Comparison of ENCODE assay signal across 12 mouse cellular contexts in the genomic region with DNA sequence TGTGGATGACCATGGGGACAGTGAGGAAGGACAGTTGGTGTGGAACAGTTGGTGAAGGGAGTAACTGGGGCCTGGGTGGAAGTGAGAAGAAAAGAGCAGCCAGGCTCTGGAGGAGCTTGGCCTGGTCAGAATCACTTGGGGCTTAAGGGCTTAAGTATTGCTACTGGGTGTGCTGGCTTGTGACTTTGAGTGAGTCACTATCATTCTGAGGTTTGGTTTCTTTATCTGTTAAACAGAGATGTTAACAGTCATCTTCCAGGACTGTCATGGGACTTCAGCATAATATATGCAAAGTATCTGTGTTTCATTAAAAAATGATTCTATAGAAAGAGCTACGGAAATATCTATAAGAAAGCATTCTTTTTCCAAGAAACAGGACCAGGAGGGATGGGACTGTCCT. TPM values are rescaled to one million over a fixed set of nuclear protein-coding genes. Genes with fewer than 3 reads are reported as not detected.
A peak's percentile ranks its signal among the peaks of the same experiment; 100 is the strongest.
DNase-seq lines count a peak whose midpoint lies in the region; ATAC-seq lines count a peak whose summit lies in the region.
"Had no signal": no experiment of that assay in that cellular context is flagged by ENCODE, and none has a peak within 500 bp of the region (broad histone marks: within the 10 kb centered on the region; RNA-seq: fewer than 3 reads in every experiment).

No protein-coding gene starts in this region.

- no peaks in the 10 kb centered on the region for H3K36me3 ChIP-seq in heart, embryonic 11.5 days (ENCODE audit: control insufficient read depth, insufficient read depth, low read length)
- H3K36me3 ChIP-seq in kidney, embryonic 16.5 days (ENCODE audit: insufficient read depth, low read length), result no peaks in the 10 kb centered on the region
- H3K36me3 ChIP-seq: forebrain, embryonic 10.5 days; hindbrain, embryonic 10.5 days; midbrain, embryonic 10.5 days had no signal

- no peak overlapping the region for H3K4me3 ChIP-seq in heart, embryonic 11.5 days (ENCODE audit: low read depth, low read length)
- H3K4me3 ChIP-seq in kidney, embryonic 16.5 days (ENCODE audit: low read length), result no peak overlapping the region
- H3K4me3 ChIP-seq: forebrain, embryonic 10.5 days; hindbrain, embryonic 10.5 days; midbrain, embryonic 10.5 days had no signal

- peaks cover 13% of the 10 kb centered on the region for H3K4me1 ChIP-seq in heart, embryonic 11.5 days (ENCODE audit: control insufficient read depth, insufficient read depth, low read length)
- peaks cover 11% of the 10 kb centered on the region for H3K4me1 ChIP-seq in kidney, embryonic 16.5 days (ENCODE audit: insufficient read depth, low read length)

- WGBS in heart, embryonic 11.5 days (ENCODE audit: insufficient replicate concordance), result 73% methylated on average over 1 of the region's 1 CpGs
- WGBS in kidney, embryonic 16.5 days, result 88% methylated on average over 1 of the region's 1 CpGs

- no peak for DNase-seq in heart, adult 9 months (ENCODE audit: low spot score in 2 of 2)
- no peak for DNase-seq in kidney, postnatal 4 days
- peak; percentile 87 for DNase-seq in 416B (ENCODE audit: low read depth)
- DNase-seq in left cerebral cortex, adult 9 months (ENCODE audit: low spot score in 2 of 2), result no peak
- DNase-seq in right cerebral cortex, postnatal 14 days, result no peak
- DNase-seq: cerebellum, adult 9-11 months had no signal

- 0 out of 2 replicates have a peak, but pooled peaks cover 4% of the 10 kb centered on the region for H3K27me3 ChIP-seq in heart, embryonic 11.5 days (ENCODE audit: control insufficient read depth, insufficient read depth, low read length)
- no peaks in the 10 kb centered on the region for H3K27me3 ChIP-seq in kidney, embryonic 16.5 days (ENCODE audit: insufficient read depth, low read length)

- H3K4me2 ChIP-seq in heart, embryonic 11.5 days, result no peak overlapping the region
- no peak overlapping the region for H3K4me2 ChIP-seq in kidney, embryonic 16.5 days (replicated peaks; ENCODE audit: low read depth, low read length)

- H3K9ac ChIP-seq in heart, embryonic 11.5 days (ENCODE audit: low read depth, low read length), result no peak overlapping the region
- no peak overlapping the region for H3K9ac ChIP-seq in kidney, embryonic 16.5 days (replicated peaks; ENCODE audit: low read length)

- no peak for ATAC-seq in heart, embryonic 11.5 days (replicated peaks; ENCODE audit: insufficient number of reproducible peaks, low FRiP score, low TSS enrichment)
- no peak for ATAC-seq in kidney, embryonic 16.5 days (ENCODE audit: low FRiP score, low TSS enrichment)
- ATAC-seq in inflammation-experienced regulatory T-cells, adult 6 months, result peak; percentile 58

- peak overlapping the region; percentile 65 for H3K27ac ChIP-seq in heart, embryonic 11.5 days (ENCODE audit: low read depth, low read length)
- peak overlapping the region; percentile 79 for H3K27ac ChIP-seq in kidney, embryonic 16.5 days (ENCODE audit: low read length)
- H3K27ac ChIP-seq: midbrain, embryonic 10.5 days had no signal

- H3K9me3 ChIP-seq in heart, embryonic 11.5 days (replicated peaks; ENCODE audit: control insufficient read depth, low read length), result no peaks in the 10 kb centered on the region
- no peaks in the 10 kb centered on the region for H3K9me3 ChIP-seq in kidney, embryonic 16.5 days (ENCODE audit: low read length)
- H3K9me3 ChIP-seq: forebrain, embryonic 10.5 days; hindbrain, embryonic 10.5 days; midbrain, embryonic 10.5 days had no signal

RNA-seq across cellular contexts. Expression of a gene that starts 13.7 kb away (rescaled TPM):
- 57.3 and 66.1 TPM in 2 replicates for polyA plus RNA-seq in heart, embryonic 11.5 days (2014; fragmentation: Nextera tagmentation; extraction: Ambion mirVana)
- polyA plus RNA-seq in kidney, embryonic 16.5 days (2015; fragmentation: Nextera tagmentation; extraction: Ambion mirVana), result 292 and 326 TPM in 2 replicates
- 10 to 100 TPM in 2 of 3 experiments, 1 to 10 TPM in 1; 9.1 to 42.2 (median 33.9) TPM for polyA plus RNA-seq in inflammation-experienced regulatory T-cells, adult 6 months (2017; shearing (Covaris generic))

RNA-seq across cellular contexts. Expression of a gene that starts 18.6 kb away (rescaled TPM):
- polyA plus RNA-seq in heart, embryonic 11.5 days (2014; fragmentation: Nextera tagmentation; extraction: Ambion mirVana), result 10.1 and 14.1 TPM in 2 replicates
- polyA plus RNA-seq in kidney, embryonic 16.5 days (2015; fragmentation: Nextera tagmentation; extraction: Ambion mirVana), result 1.2 and 1.3 TPM in 2 replicates
- polyA plus RNA-seq in inflammation-experienced regulatory T-cells, adult 6 months (2017; shearing (Covaris generic)), result not detected

RNA-seq across cellular contexts. Expression of a gene that starts 59.3 kb away (rescaled TPM):
- polyA plus RNA-seq in heart, embryonic 11.5 days (2014; fragmentation: Nextera tagmentation; extraction: Ambion mirVana), result 0.10 and 0.21 TPM in 2 replicates
- 0.41 and 1.0 TPM in 2 replicates for polyA plus RNA-seq in kidney, embryonic 16.5 days (2015; fragmentation: Nextera tagmentation; extraction: Ambion mirVana)
- under 1 TPM in 2 of 3 experiments, not detected in 1; 0.09 to 0.16 TPM for polyA plus RNA-seq in inflammation-experienced regulatory T-cells, adult 6 months (2017; shearing (Covaris generic))
